Mouse (Mus musculus) layer of hippocampus, adult 9-11 months (tissue): ENCODE results near the gene Polr1d.

Experiments used
- DNase-seq: peaks from one replicate; pipeline ENCODE4 v3.0.0; 2022

Polr1d gene

GRCm38 (mm10) chr5:147076799-147077165 lies at the start of gene Polr1d:
TSS of gene Polr1d (plus strand) at chr5:147077050.
- no peak for DNase-seq

GRCm38 (mm10) chr5:147031281-147031680 lies 45.6 kb upstream of the Polr1d start:
- DNase-seq: no peak

GRCm38 (mm10) chr5:147033155-147033554 lies 43.7 kb upstream of the Polr1d start:
- no peak for DNase-seq

GRCm38 (mm10) chr5:147034283-147034682 lies 42.6 kb upstream of the Polr1d start:
- no peak for DNase-seq

GRCm38 (mm10) chr5:147035301-147035700 lies 41.5 kb upstream of the Polr1d start:
- no peak for DNase-seq

- DNase-seq: no peak
These were observed 40.8 kb upstream of the Polr1d start for GRCm38 (mm10) chr5:147036028-147036427.

- DNase-seq: no peak
These were observed 40.2 kb upstream of the Polr1d start for GRCm38 (mm10) chr5:147036661-147037060.

GRCm38 (mm10) chr5:147037601-147038000 lies 39.2 kb upstream of the Polr1d start:
- no peak for DNase-seq

- no peak for DNase-seq
These were observed 37.5 kb upstream of the Polr1d start for GRCm38 (mm10) chr5:147039394-147039793.

- DNase-seq: no peak
These were observed 34.6 kb upstream of the Polr1d start for GRCm38 (mm10) chr5:147041965-147042937.

GRCm38 (mm10) chr5:147043240-147043844 lies 33.5 kb upstream of the Polr1d start:
- DNase-seq: no peak

- DNase-seq: no peak
These were observed 31.5 kb upstream of the Polr1d start for GRCm38 (mm10) chr5:147045311-147045710.

- DNase-seq: no peak
These were observed 30.9 kb upstream of the Polr1d start for GRCm38 (mm10) chr5:147045929-147046328.

- no peak for DNase-seq
These were observed 27.2 kb upstream of the Polr1d start for GRCm38 (mm10) chr5:147049544-147050209.

GRCm38 (mm10) chr5:147050816-147051499 lies 25.9 kb upstream of the Polr1d start:
- no peak for DNase-seq

GRCm38 (mm10) chr5:147051500-147052308 lies 25.1 kb upstream of the Polr1d start:
- DNase-seq: no peak

- DNase-seq: no peak
These were observed 24.6 kb upstream of the Polr1d start for GRCm38 (mm10) chr5:147052309-147052558.

GRCm38 (mm10) chr5:147053071-147053470 lies 23.8 kb upstream of the Polr1d start:
- no peak for DNase-seq

GRCm38 (mm10) chr5:147053481-147053880 lies 23.4 kb upstream of the Polr1d start:
- no peak for DNase-seq

- no peak for DNase-seq
These were observed 22.5 kb upstream of the Polr1d start for GRCm38 (mm10) chr5:147054328-147054727.

GRCm38 (mm10) chr5:147054747-147055270 lies 22.0 kb upstream of the Polr1d start:
- DNase-seq: no peak

GRCm38 (mm10) chr5:147055572-147056245 lies 21.1 kb upstream of the Polr1d start:
- peak; percentile 52 for DNase-seq
